Mouse (Mus musculus) frontal cortex, postnatal 25 days (tissue): Measurements from ENCODE around the gene Lipe.
A peak's percentile ranks its signal among the peaks of the same experiment; 100 is the strongest.

Experiments used
- DNase-seq, 2 experiments: peaks; one replicate each; pipeline ENCODE4 v3.0.0; 2022; ENCODE audit warnings: low spot score in 2 of 2

Lipe gene

DNA sequence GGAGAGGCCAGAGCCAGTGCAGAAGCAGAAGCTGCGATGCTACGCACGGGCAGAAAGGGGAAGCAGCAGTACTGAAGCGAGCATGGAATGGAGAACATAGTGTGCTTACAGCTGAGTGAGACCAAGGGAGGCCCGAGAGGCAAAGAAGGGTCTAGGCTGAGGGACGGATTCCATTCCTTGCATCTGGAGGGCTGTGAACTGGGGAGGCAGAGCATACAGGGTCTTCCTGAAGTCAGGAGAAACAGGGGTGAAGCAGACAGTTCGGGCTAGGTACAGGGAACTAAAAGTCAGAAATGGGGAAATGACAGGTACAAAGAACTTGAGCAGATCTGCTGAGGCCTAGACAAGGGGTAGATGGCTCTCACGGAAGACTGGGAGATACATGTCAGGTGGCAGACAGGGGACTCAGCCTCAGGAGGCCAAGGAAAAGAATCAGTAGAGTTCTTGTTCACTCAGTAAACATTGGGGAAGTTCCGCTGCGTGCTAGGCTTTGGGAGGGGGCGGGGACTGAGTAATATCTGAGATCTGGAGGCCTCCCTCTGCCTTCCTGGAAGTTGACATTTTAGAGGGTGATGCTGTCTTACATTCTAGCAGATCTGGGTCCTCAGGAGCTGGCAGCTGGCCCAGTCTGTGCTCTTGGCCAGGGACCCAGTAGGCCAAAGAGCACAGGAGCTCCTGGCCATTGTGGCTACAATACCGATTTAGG, 12.5 kb downstream of the Lipe start:
- no peak for DNase-seq

- DNase-seq = no peak
These were observed 13.3 kb downstream of the Lipe start for GRCm38 (mm10) chr7:25385259-25385658.

DNA sequence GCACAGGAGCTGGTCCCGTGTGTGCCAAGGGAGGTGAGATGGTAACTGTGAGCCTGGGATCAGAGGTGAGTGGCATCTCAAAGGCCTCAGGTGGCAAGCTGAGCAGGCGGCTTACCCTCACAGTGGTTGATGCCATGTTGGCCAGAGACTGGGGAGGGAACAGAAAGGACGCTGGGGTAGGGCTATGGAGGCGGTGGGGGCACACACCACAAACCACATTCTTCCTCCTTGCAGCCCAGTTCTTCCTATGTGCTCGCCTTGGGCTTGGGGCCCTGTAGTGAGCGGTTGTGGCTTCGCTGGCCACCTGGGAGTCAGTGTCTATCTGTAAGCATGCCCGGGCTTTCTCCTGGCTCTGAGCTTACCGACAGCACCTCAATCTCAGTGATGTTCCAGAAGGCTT, 13.7 kb downstream of the Lipe start:
- no peak for DNase-seq

- no peak for DNase-seq
These were observed 14.2 kb downstream of the Lipe start for GRCm38 (mm10) chr7:25384318-25384717.

DNA sequence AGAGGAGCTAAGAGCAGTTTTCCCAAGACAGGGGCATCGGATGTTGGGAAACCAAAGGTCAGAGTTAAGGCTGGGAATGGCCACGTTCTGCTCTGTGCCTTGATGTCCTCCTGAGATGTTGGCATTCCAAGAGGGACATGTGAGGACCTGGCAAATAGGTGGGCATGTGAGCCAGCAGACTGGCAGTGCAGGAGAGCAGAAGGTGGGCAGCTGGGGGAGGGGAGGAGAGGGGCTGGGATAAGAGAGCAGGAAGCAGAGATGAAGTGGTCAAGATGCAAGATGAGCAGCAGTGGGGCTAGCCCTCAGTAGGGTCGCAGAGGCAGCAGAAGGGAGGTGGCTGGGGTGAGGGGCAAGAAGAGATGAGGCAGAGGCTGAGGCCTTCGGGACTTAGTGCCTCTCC, 14.6 kb downstream of the Lipe start:
- DNase-seq = no peak

DNA sequence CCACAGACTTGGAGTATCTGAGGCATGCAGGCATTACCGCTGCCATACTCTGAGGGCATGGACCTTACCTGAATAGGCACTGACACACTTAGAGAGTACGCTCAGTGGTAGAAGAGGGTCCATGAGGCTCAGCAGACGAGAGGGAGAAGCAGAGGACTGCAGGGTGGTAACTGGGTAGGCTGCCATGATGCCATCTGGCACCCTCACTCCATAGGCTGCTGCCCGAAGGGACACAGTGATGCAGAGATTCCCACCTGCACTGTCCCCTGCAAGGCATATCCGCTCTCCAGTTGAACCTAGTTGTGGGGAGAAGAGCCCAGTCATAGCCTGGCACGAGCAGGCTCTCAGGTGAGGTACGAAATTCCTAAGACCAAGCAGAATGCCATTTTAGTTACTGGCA, 15.1 kb downstream of the Lipe start:
- DNase-seq = no peak

DNA sequence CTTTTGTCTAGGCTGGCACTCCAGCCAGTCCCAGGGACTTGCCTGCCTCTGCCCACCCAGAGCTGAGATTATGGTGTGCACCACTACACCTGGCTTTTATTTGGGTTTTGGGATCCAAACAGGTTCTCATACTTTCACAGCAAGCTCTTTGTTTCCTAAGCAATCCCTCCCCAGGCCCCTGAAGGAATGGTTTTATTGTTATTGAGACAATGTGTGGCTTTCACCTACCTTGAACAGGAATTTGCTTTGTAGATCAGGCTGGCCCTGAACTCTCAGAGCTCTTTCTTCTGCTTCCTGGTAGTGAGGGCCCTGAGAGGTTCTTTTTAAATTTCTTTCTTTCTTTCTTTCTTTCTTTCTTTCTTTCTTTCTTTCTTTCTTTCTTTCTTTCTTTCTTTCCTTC, 16.0 kb downstream of the Lipe start:
- no peak for DNase-seq

GRCm38 (mm10) chr7:25381284-25381680, 17.2 kb downstream of the Lipe start:
- no peak for DNase-seq

GRCm38 (mm10) chr7:25380392-25381283, 17.9 kb downstream of the Lipe start:
- no peak for DNase-seq

- DNase-seq = no peak
These were observed 18.8 kb downstream of the Lipe start for GRCm38 (mm10) chr7:25379551-25380351.

GRCm38 (mm10) chr7:25378181-25379100, 20.1 kb downstream of the Lipe start:
- DNase-seq = no peak

- DNase-seq = no peak
These were observed 21.3 kb downstream of the Lipe start for GRCm38 (mm10) chr7:25377100-25377700.

DNA sequence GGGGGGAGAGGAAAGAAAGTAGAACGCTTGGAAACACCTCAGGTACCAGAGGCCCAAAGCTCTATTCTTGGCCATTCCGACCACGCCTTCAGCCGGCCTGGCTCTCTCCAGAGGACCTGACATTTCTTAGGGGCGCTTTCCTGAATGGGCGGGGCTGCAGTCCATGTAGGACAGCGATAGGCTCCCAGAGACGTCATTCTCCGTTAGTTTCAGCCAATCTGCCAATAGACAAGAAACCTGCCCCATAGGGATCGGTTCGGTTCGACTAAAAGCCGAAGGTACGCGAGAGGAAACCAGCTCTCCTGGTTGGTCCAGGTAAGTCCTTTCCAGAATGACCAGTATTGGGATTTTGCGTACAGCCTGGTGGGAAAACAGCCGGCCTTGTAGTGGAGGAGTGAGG, 22.0 kb downstream of the Lipe start:
- peak; percentile 91 to 95 for DNase-seq

DNA sequence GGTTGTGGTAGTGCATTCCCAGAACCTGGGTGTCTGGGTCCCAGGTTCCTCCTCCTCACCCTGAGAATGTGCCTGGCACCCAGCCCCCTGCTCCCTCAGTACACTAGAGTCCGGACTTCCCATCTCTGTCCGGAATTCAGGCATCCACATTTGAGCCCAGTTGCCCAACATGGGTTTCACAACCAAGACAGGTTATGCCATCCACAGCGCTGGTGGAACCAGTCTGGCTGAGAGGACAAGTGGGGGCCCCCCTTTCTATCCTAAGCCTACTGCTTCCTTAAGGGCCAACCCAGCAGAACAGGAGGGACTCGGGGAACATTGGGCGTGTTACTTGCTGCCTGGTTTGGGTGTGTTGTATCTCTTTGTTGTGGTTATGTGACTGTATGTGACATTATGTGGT, 26.1 kb downstream of the Lipe start:
- no peak for DNase-seq

GRCm38 (mm10) chr7:25369058-25369749, 29.3 kb downstream of the Lipe start, which contains the start of gene Cnfn:
TSS of gene Cnfn (minus strand) at chr7:25369724.
- DNase-seq = no peak

GRCm38 (mm10) chr7:25368333-25368732, 30.2 kb downstream of the Lipe start:
- no peak for DNase-seq

DNA sequence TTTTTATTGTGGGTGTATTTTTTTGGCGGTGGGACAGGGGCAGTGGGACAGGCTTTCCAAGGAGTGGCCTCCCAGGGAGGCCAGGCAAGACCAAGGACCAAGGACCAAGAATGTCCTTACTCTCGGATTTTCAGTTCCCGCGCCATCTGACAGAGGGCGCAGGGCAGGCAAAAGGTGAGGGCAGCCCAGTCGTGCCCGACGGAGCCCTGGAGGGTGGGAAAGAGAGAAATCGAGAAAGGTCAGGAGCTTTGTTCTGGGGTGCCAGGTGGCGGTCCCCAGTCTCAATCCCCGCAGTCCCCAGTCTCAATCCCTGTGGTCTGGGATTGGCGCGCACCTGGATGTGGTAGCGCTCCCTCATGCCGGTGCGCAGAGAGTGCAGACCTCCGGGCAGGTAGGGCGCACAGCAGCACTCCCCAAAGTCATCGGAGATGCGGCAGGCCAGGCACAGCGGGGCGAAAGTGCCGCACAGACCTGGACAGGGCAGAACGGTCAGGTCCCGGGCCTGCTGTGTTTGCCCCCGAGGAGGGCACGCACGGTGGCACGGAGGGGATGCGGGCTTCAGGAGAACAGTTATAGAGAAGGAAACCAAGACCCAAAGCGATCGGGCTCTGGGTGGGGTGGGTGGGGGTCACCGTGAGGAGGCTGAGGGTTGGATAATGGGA, 30.7 kb downstream of the Lipe start:
- DNase-seq = no peak

DNA sequence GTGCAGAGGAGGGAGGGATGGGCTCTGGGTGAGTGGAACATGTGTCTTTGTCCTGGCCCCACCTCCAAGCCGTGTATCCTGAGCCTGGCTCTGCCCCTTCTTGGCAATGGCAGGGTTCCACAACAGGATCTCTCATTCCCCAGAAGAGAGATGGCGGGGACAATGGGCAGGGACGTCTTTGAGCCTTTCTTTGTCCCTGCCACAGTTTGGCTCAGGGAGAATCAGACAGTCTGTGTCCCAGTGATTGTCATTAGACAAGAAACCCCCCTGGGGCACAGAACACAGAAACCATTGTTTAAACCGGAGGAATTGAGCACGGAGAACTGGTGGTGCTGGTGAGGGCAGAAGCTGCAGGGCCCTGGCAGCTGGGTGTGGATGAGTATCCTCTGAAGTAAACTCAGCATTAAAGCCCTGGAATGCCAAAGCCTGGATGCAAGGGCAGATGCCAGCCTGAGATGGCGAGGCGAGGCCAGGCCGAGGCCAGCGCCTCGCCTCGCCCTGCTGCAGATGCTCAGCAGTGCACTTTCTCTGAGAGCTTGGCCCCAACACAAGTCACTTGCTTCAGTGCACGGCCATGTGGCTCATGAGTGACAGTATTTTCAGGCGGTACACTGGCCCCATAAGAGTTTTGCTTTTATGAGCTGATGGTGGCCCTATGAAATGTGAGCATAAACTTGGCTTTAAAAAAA, 32.4 kb downstream of the Lipe start:
- DNase-seq = no peak

DNA sequence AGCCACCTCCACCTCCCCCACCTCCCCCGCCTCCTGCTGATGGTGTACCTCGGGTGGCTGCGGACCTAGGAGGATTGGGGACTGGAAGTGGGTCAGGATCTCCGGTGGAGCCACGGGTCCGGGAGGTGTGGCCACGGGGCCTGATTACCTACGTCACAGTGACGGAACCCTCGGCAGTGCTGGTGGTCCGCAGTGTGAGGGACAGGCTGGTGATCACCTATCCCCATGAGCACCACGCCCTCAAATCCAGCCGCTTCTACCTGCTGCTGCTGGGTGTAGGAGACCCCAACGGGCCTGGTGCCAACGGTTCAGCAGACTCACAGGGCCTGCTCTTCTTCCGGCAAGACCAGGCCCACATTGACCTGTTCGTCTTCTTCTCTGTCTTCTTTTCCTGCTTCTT, 34.9 kb downstream of the Lipe start:
- DNase-seq = no peak
